Mouse (Mus musculus) liver, embryonic 13.5 days (tissue): ENCODE results near the gene Parp6. TPM values are rescaled to one million over a fixed set of nuclear protein-coding genes. Genes with fewer than 3 reads are reported as not detected.

Experiments
- ATAC-seq: fragments of 200-750 bp; cut with Nextera tagmentation; 2 replicates; pipeline ENCODE4 v1.8.0; 2017; ENCODE audit warnings: low read depth, mild to moderate bottlenecking, moderate number of reproducible peaks, moderate library complexity
- DNase-seq: peaks from one replicate; pipeline ENCODE4 v3.0.0; 2022
- H3K27ac ChIP-seq: fragments of 300-500 bp; sonication (generic); 2 replicates; pipeline ENCODE4 v1.5.1; 2015; ENCODE audit warnings: moderate library complexity, mild to moderate bottlenecking, inconsistent platforms
- H3K27me3 ChIP-seq: fragments of 300-500 bp; sonication (generic); 2 replicates; pipeline ENCODE4 v1.6.1; 2015; ENCODE audit warnings: mild to moderate bottlenecking, inconsistent platforms
- H3K36me3 ChIP-seq: fragments of 300-500 bp; sonication (generic); 2 replicates; pipeline ENCODE4 v1.6.1; 2015; ENCODE audit warnings: mild to moderate bottlenecking, inconsistent platforms
- H3K4me1 ChIP-seq: fragments of 300-500 bp; sonication (generic); replicated peaks from 2 replicates; pipeline ENCODE4 v1.6.1; 2015; ENCODE audit warnings: inconsistent platforms
- H3K4me2 ChIP-seq: fragments of 300-500 bp; sonication (generic); 2 replicates; pipeline ENCODE4 v1.6.1; 2015; ENCODE audit warnings: inconsistent platforms, mild to moderate bottlenecking, moderate library complexity
- H3K4me3 ChIP-seq: fragments of 300-500 bp; sonication (generic); replicated peaks from 2 replicates; pipeline ENCODE4 v1.5.1; 2015; ENCODE audit warnings: mild to moderate bottlenecking, inconsistent platforms
- H3K9ac ChIP-seq: fragments of 300-500 bp; sonication (generic); 2 replicates; pipeline ENCODE4 v1.6.1; 2015; ENCODE audit warnings: mild to moderate bottlenecking, inconsistent platforms
- H3K9me3 ChIP-seq: fragments of 300-500 bp; sonication (generic); replicated peaks from 2 replicates; pipeline ENCODE4 v1.6.1; 2016; ENCODE audit warnings: inconsistent platforms
- WGBS: fragments of 180-500 bp; shearing (Covaris S2); methylation state at CpG from one replicate; pipeline ENCODE4 v1.1.7; 2015; ENCODE audit not compliant: insufficient replicate concordance; 5-methylcytosine and 5-hydroxymethylcytosine counted together
- polyA plus RNA-seq: library from polyadenylated mRNA; unstranded; fragments of >200 nt; fragmentation: Nextera tagmentation; extraction: Ambion mirVana; gene quantifications from 2 replicates; pipeline ENCODE4 v1.2.1, GENCODE M21; 2015

Gene Parp6
- 3.7 and 3.9 TPM in 2 replicates for polyA plus RNA-seq

- Histone ChIP-seq H3K9ac (peak within 1 kb of the TSS; percentile 85), H3K4me2 (peak within 1 kb of the TSS; percentile 93), H3K27me3 (peaks cover 11% of the 10 kb centered on the region; the same call in 1 of the 2 replicates), H3K4me1 (peaks cover 17% of the 10 kb centered on the region), H3K27ac (peak within 1 kb of the TSS; percentile 56; the same call in 1 of the 2 replicates), H3K9me3 (no peaks in the 10 kb centered on the region), H3K36me3 (no peaks in the 10 kb centered on the region), H3K4me3 (peak within 1 kb of the TSS; percentile 77)
- WGBS: under 1% methylated on average over 36 of the region's 36 CpGs
- DNase-seq (peak; percentile 99), ATAC-seq (peak; percentile 100)
These were observed at the start of gene Parp6 for GRCm38 (mm10) chr9:59616622-59617306. Gene Parp6 (plus strand): TSS chr9:59617284.

DNA sequence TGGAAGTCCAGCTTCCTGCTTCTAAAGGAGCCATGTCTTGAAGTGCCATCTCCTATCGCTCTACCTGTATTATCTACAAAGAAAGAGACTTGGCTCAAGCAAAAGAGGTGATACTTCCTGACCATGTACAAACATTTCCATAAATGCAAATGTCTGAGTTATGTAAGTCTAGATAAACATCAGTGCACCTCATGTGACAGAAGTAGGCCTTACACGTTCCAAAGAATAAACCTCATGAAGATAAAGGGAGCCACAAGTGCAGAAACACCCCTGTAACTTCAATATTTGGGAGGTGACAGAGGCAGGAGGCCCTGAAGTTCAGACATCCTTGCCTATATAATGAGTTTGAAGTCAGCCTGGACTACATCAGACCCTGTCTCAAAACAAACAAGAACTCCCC lies 45.2 kb upstream of the Parp6 start:
- H3K4me2 ChIP-seq: no peak overlapping the region
- H3K9me3 ChIP-seq: no peaks in the 10 kb centered on the region
- peaks cover 27% of the 10 kb centered on the region for H3K27me3 ChIP-seq
- DNase-seq (no peak), ATAC-seq (no peak)
- no peak overlapping the region for H3K4me3 ChIP-seq
- 38% methylated on average over 2 of the region's 2 CpGs for WGBS
- H3K4me1 ChIP-seq: 0 out of 2 replicates have a peak, but pooled peaks cover 3% of the 10 kb centered on the region
- H3K27ac ChIP-seq: no peak overlapping the region
- H3K9ac ChIP-seq: no peak overlapping the region
- no peaks in the 10 kb centered on the region for H3K36me3 ChIP-seq

- Histone ChIP-seq H3K9me3 (no peaks in the 10 kb centered on the region), H3K4me3 (peak overlapping the region; percentile 63), H3K4me1 (peaks cover 20% of the 10 kb centered on the region), H3K27me3 (peaks cover 75% of the 10 kb centered on the region), H3K27ac (no peak overlapping the region), H3K36me3 (no peaks in the 10 kb centered on the region), H3K9ac (no peak overlapping the region), H3K4me2 (peak overlapping the region; percentile 84)
- ATAC-seq (no peak), DNase-seq (no peak)
- WGBS: 15% methylated on average over 13 of the region's 13 CpGs
These were observed 39.7 kb upstream of the Parp6 start for GRCm38 (mm10) chr9:59577401-59577800.

DNA sequence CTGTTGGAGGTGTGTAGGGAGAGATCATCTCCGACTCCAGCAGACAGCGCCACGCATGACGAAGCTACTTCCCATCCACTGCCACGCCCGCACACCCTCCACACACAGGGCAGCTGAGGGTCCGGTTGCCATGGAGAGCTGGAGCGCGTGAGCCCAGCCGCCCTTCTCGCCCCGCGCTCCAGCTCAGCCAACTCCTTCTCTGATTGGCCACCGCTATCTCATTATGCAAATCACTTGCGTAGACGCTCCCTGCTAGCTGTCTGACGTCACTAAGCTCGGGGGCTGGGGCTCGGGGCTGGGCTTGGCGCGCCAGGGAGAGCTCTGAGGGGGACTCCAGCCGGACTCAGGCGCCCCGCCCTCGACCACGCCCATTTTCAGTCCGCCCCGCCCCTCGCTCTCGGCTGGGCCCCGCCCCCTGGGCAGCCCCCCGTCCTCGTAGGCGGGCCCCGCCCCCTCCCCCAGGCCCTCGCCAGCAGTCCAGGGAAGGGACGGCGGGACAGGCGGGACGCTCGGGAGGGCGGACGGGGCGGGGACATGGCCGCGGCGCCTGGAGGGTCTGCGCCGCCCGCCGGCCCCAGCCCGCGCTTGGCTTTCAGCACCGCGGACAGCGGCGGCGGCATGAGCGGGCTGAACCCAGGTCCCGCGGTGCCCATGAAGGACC lies 39.1 kb upstream of the Parp6 start, which contains the start of gene Celf6:
Celf6 (plus strand) TSS at position 74 of the 661 bp plus-strand sequence.
- peaks cover 81% of the 10 kb centered on the region for H3K27me3 ChIP-seq
- H3K36me3 ChIP-seq: no peaks in the 10 kb centered on the region
- peaks cover 20% of the 10 kb centered on the region for H3K4me1 ChIP-seq
- WGBS: under 1% methylated on average over 50 of the region's 61 CpGs
- H3K9me3 ChIP-seq: no peaks in the 10 kb centered on the region
- H3K27ac ChIP-seq: no peak within 1 kb of the TSS
- peak within 1 kb of the TSS; percentile 84 for H3K4me2 ChIP-seq
- H3K9ac ChIP-seq: peak within 1 kb of the TSS; percentile 39; the same call in 1 of the 2 replicates
- ATAC-seq (peak; percentile 97), DNase-seq (peak; percentile 88)
- H3K4me3 ChIP-seq: peak within 1 kb of the TSS; percentile 63

GRCm38 (mm10) chr9:59578505-59578867 lies 38.6 kb upstream of the Parp6 start:
- H3K4me3 ChIP-seq: peak overlapping the region; percentile 63
- peak overlapping the region; percentile 39; the same call in 1 of the 2 replicates for H3K9ac ChIP-seq
- no peak for DNase-seq
- peaks cover 85% of the 10 kb centered on the region for H3K27me3 ChIP-seq
- no peak overlapping the region for H3K27ac ChIP-seq
- peaks cover 20% of the 10 kb centered on the region for H3K4me1 ChIP-seq
- no peaks in the 10 kb centered on the region for H3K9me3 ChIP-seq
- under 1% methylated on average over 20 of the region's 20 CpGs for WGBS
- H3K4me2 ChIP-seq: peak overlapping the region; percentile 84
- H3K36me3 ChIP-seq: no peaks in the 10 kb centered on the region
- ATAC-seq: peak; percentile 3; the same call in 1 of the 2 replicates

DNA sequence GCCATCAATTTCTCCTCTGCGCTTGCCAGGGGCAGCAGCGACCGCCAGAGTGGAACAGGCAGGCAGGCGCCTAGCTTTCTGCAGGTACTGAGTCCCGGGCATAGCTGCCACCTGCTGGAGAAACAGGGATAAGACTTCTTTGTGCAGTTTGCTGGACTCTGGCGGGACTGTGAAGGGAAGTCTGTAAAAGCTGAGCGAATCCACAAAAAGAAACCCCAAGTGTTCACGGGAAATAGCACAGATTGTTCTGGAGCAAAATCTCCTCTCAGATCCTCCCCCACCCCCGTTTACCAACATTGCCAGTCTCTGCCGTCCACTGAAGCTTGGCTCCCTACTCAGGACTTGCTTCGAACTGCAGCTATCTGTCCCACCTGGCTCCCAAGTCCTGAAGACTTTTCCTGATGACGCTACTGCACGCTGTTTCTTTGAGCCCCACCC lies 32.2 kb upstream of the Parp6 start:
- Histone ChIP-seq H3K27me3 (peaks cover 97% of the 10 kb centered on the region), H3K4me2 (0 out of 2 replicates have a peak overlapping the region, but pooled peaks have one; percentile 24), H3K9me3 (no peaks in the 10 kb centered on the region), H3K4me1 (no peaks in the 10 kb centered on the region), H3K9ac (no peak overlapping the region), H3K27ac (no peak overlapping the region), H3K36me3 (no peaks in the 10 kb centered on the region), H3K4me3 (no peak overlapping the region)
- WGBS: 7% methylated on average over 13 of the region's 13 CpGs
- ATAC-seq (no peak), DNase-seq (peak; percentile 28)

GRCm38 (mm10) chr9:59588252-59588651 lies 28.8 kb upstream of the Parp6 start:
- no peak for ATAC-seq
- H3K27me3 ChIP-seq: peaks cover 90% of the 10 kb centered on the region

GRCm38 (mm10) chr9:59588710-59589671 lies 28.1 kb upstream of the Parp6 start:
- Histone ChIP-seq H3K9ac (no peak overlapping the region), H3K4me1 (no peaks in the 10 kb centered on the region), H3K9me3 (no peaks in the 10 kb centered on the region), H3K4me3 (no peak overlapping the region), H3K4me2 (no peak overlapping the region), H3K36me3 (no peaks in the 10 kb centered on the region), H3K27me3 (peaks cover 83% of the 10 kb centered on the region), H3K27ac (no peak overlapping the region)
- WGBS: 34% methylated on average over 12 of the region's 12 CpGs
- ATAC-seq (no peak), DNase-seq (no peak)

More at GRCm38 (mm10) chr9:59588252-59588651, 28.8 kb upstream of the Parp6 start:
- no peak overlapping the region for H3K4me2 ChIP-seq
- H3K9ac ChIP-seq: no peak overlapping the region
- no peaks in the 10 kb centered on the region for H3K36me3 ChIP-seq
- H3K4me3 ChIP-seq: no peak overlapping the region
- H3K9me3 ChIP-seq: no peaks in the 10 kb centered on the region
- no peak for DNase-seq
- no peaks in the 10 kb centered on the region for H3K4me1 ChIP-seq
- no peak overlapping the region for H3K27ac ChIP-seq
- WGBS: 45% methylated on average over 5 of the region's 5 CpGs

DNA sequence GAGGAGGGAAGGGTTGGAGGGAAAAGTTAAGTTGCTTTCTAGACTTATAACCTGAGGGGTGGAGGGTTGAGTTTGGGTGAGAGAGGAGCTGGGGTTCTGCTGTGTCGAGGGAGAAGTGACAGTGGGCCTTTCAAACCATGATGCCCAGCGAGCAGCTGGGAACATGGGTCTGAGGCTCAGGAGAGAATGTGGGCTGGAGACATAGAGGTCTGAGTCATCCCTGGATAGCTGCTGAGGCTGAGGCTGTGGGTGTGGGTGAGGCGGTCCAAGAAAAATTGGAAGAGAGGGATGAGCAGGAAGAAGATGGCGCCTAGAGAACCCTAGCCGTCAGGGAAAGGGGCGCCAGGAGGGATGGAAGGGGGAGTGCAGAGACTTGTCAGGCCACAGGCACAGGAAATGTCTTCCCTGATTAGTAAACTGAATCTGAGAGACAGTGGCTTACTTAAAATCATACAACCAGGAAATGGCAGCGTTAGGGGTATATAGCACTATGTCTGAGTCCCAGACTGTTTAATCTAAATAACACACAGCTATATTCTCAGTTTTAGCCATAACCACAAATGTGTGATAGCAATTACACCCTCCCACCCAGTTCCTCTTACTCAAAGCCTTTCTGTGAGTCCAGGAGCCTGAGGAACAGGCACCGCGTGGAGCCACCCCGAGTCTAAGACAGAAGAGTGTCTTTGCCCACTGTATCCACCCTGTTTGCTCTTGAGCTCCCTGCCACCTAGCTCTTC lies 27.2 kb upstream of the Parp6 start:
- H3K4me2 ChIP-seq: no peak overlapping the region
- no peak overlapping the region for H3K27ac ChIP-seq
- no peaks in the 10 kb centered on the region for H3K36me3 ChIP-seq
- no peak overlapping the region for H3K4me3 ChIP-seq
- H3K4me1 ChIP-seq: no peaks in the 10 kb centered on the region
- ATAC-seq (no peak), DNase-seq (no peak)
- WGBS: 33% methylated on average over 10 of the region's 10 CpGs
- no peak overlapping the region for H3K9ac ChIP-seq
- H3K9me3 ChIP-seq: no peaks in the 10 kb centered on the region
- H3K27me3 ChIP-seq: peaks cover 74% of the 10 kb centered on the region

- WGBS: 52% methylated on average over 8 of the region's 8 CpGs
- no peaks in the 10 kb centered on the region for H3K36me3 ChIP-seq
- no peak overlapping the region for H3K4me2 ChIP-seq
- H3K9ac ChIP-seq: no peak overlapping the region
- ATAC-seq (no peak), DNase-seq (no peak)
- H3K9me3 ChIP-seq: no peaks in the 10 kb centered on the region
- H3K4me1 ChIP-seq: no peaks in the 10 kb centered on the region
- peaks cover 70% of the 10 kb centered on the region for H3K27me3 ChIP-seq
- H3K4me3 ChIP-seq: no peak overlapping the region
- H3K27ac ChIP-seq: no peak overlapping the region
These were observed 15.4 kb upstream of the Parp6 start for GRCm38 (mm10) chr9:59601661-59602060.
